Mouse (Mus musculus): ENCODE measurements around the gene Plppr2. TPM values are rescaled to one million over a fixed set of nuclear protein-coding genes. Genes with fewer than 3 reads are reported as not detected.
A peak's percentile ranks its signal among the peaks of the same experiment; 100 is the strongest.

Plppr2 gene
- polyA plus RNA-seq, 1 experiment from 2014 or later, result 90.6 TPM

DNA sequence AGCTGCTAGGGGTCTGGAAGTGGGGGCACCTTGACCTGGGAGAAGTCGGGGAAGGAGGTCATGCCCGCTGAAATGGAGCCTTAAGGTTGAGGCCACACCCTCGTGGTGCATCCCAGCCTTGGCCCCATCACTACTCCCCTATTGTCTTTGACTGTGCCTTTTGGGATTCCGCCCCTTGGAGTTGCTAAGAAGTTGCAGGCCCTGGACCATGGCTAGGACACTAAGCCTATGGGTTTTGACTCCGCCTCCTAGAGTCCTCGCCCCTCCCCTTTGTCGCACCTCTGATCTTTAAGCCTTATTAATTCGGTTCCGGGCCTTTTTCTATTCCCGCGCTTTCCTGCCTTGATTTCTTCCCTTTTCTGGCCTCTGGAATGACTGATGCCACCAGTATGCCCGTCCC lies 6.8 kb downstream of the Plppr2 start:
- DNase-seq (ENCODE audit: low spot score) (no peak), ATAC-seq (ENCODE audit: low FRiP score) (no peak)
- no peaks in the 10 kb centered on the region for H3K27me3 ChIP-seq (ENCODE audit: control insufficient read depth, insufficient read depth, low read length)
- H3K27ac ChIP-seq, result no peak overlapping the region
- H3K4me3 ChIP-seq (replicated peaks; ENCODE audit: low read length), result no peak overlapping the region
- peaks cover 67% of the 10 kb centered on the region for H3K36me3 ChIP-seq (replicated peaks; ENCODE audit: control insufficient read depth, insufficient read depth)
- 55% methylated on average over 12 of the region's 12 CpGs for WGBS
- H3K4me1 ChIP-seq (replicated peaks; ENCODE audit: control insufficient read depth, insufficient read depth, low read length), result peaks cover 5% of the 10 kb centered on the region
- H3K4me2 ChIP-seq (replicated peaks), result no peak overlapping the region
- H3K9ac ChIP-seq, result no peak overlapping the region
- no peaks in the 10 kb centered on the region for H3K9me3 ChIP-seq (ENCODE audit: control insufficient read depth, low read length)

DNA sequence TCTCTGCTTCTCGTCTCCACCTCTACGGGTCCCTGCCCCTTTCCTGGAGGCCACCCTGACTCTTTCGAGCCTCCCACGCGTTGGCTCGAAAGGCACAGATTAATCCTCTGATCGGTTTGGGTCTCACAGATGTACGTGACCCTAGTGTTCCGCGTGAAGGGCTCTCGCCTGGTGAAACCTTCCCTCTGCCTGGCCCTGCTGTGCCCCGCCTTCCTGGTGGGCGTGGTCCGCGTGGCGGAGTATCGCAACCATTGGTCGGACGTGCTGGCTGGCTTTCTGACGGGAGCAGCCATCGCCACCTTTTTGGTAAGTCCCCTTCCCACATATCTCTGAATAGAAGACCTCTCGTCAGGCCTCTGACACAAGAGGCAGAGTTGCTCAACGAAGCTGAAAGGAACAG lies 7.4 kb downstream of the Plppr2 start:
- Histone ChIP-seq H3K4me3 (replicated peaks; ENCODE audit: low read length) (no peak overlapping the region), H3K4me1 (replicated peaks; ENCODE audit: control insufficient read depth, insufficient read depth, low read length) (no peaks in the 10 kb centered on the region), H3K9me3 (ENCODE audit: control insufficient read depth, low read length) (no peaks in the 10 kb centered on the region), H3K36me3 (replicated peaks; ENCODE audit: control insufficient read depth, insufficient read depth) (peaks cover 68% of the 10 kb centered on the region), H3K27me3 (ENCODE audit: control insufficient read depth, insufficient read depth, low read length) (no peaks in the 10 kb centered on the region), H3K9ac (no peak overlapping the region), H3K4me2 (replicated peaks) (no peak overlapping the region), H3K27ac (no peak overlapping the region)
- WGBS, result 26% methylated on average over 23 of the region's 23 CpGs
- DNase-seq (ENCODE audit: low spot score), result no peak
- ATAC-seq (ENCODE audit: low FRiP score), result no peak

DNA sequence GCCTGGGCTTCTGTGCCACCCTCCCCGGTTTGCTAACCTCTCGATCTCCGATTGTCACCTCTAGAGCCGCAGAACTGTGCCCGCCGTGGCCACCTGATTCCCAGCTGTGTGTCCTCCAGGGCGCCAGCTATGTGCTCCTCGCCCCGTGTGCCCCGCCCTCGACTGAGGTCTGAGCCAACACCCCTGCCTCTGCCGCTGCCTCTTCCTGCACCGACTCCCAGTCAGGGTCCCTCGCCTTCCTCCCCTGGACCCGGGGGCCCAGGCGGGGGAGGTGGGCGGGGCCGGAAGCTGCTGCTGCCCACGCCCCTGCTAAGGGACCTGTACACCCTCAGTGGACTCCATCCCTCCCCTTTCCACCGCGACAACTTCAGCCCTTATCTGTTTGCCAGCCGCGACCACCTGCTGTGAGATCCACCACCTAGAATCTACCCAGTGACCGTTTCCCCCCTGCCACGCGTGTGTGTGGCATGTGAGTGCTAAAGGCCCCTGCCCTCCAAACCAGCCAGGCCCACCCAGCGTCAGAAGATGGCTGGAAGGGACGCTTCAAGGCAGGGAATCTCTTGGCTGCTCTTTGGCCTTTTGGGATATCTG lies 10.8 kb downstream of the Plppr2 start:
- H3K4me2 ChIP-seq (replicated peaks), result no peak overlapping the region
- no peaks in the 10 kb centered on the region for H3K27me3 ChIP-seq (ENCODE audit: control insufficient read depth, insufficient read depth, low read length)
- H3K4me3 ChIP-seq (replicated peaks; ENCODE audit: low read length), result no peak overlapping the region
- 11% methylated on average over 28 of the region's 28 CpGs for WGBS
- H3K27ac ChIP-seq, result no peak overlapping the region
- H3K9ac ChIP-seq, result no peak overlapping the region
- DNase-seq (ENCODE audit: low spot score) (no peak), ATAC-seq (ENCODE audit: low FRiP score) (no peak)
- H3K9me3 ChIP-seq (ENCODE audit: control insufficient read depth, low read length), result no peaks in the 10 kb centered on the region
- H3K4me1 ChIP-seq (replicated peaks; ENCODE audit: control insufficient read depth, insufficient read depth, low read length), result no peaks in the 10 kb centered on the region
- peaks cover 46% of the 10 kb centered on the region for H3K36me3 ChIP-seq (replicated peaks; ENCODE audit: control insufficient read depth, insufficient read depth)

GRCm38 (mm10) chr9:21948146-21948545 lies 11.3 kb downstream of the Plppr2 start:
- H3K27ac ChIP-seq, result no peak overlapping the region
- no peak overlapping the region for H3K9ac ChIP-seq
- DNase-seq (ENCODE audit: low spot score), result no peak
- H3K4me3 ChIP-seq (replicated peaks; ENCODE audit: low read length), result no peak overlapping the region
- 0 out of 2 replicates have a peak, but pooled peaks cover under 1% of the 10 kb centered on the region for H3K4me1 ChIP-seq (replicated peaks; ENCODE audit: control insufficient read depth, insufficient read depth, low read length)
- H3K27me3 ChIP-seq (ENCODE audit: control insufficient read depth, insufficient read depth, low read length), result no peaks in the 10 kb centered on the region
- no peak overlapping the region for H3K4me2 ChIP-seq (replicated peaks)
- H3K36me3 ChIP-seq (replicated peaks; ENCODE audit: control insufficient read depth, insufficient read depth), result peaks cover 46% of the 10 kb centered on the region
- ATAC-seq (ENCODE audit: low FRiP score), result no peak
- WGBS, result 68% methylated on average over 8 of the region's 8 CpGs
- no peaks in the 10 kb centered on the region for H3K9me3 ChIP-seq (ENCODE audit: control insufficient read depth, low read length)

DNA sequence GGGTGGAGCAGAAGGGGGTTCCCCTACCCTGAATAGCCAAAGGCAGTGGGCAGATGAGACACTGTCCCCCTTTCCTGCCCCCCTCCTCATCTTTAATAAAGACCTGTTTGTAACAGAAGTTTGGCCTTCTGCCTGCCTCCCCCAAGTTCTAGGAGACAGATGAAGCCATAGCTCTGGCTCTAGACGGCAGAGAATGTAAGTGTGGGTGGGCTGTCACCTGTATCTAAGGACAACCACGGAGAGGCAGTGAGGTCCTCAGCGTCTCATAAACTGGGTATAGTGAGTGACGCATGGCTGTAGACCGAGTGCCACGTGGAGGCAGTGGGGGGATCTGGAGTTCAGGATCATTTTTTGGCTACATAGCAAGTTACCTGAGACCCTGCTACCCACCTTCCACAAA lies 12.0 kb downstream of the Plppr2 start:
- no peak for ATAC-seq (ENCODE audit: low FRiP score)

DNA sequence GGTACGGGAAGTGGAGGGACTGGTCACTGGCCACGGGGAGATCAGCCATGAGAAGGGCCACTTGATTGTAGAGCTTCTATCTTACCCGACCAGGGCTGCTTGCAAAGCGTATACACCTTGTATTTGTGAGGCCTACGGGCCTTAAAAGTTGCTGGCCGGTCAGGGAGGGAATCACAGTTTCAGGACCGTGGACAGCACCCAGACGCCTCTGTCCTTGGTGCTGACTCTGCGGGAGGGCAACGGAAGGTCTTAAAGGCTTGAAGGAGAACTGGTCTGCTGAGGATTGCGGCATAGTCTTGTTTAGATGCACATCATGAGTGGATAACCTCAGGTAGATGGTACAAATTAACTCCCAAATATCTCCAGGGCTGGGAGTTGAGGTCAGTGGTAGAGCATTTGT lies 13.5 kb downstream of the Plppr2 start:
- H3K4me1 ChIP-seq (replicated peaks; ENCODE audit: control insufficient read depth, insufficient read depth, low read length), result 0 out of 2 replicates have a peak, but pooled peaks cover 6% of the 10 kb centered on the region
- H3K27ac ChIP-seq, result no peak overlapping the region
- H3K36me3 ChIP-seq (replicated peaks; ENCODE audit: control insufficient read depth, insufficient read depth), result peaks cover 34% of the 10 kb centered on the region
- no peaks in the 10 kb centered on the region for H3K27me3 ChIP-seq (ENCODE audit: control insufficient read depth, insufficient read depth, low read length)
- H3K4me2 ChIP-seq (replicated peaks), result no peak overlapping the region
- H3K4me3 ChIP-seq (replicated peaks; ENCODE audit: low read length), result no peak overlapping the region
- ATAC-seq (ENCODE audit: low FRiP score), result no peak
- no peak overlapping the region for H3K9ac ChIP-seq
- DNase-seq (ENCODE audit: low spot score), result peak; percentile 71
- 19% methylated on average over 11 of the region's 11 CpGs for WGBS
- H3K9me3 ChIP-seq (ENCODE audit: control insufficient read depth, low read length), result no peaks in the 10 kb centered on the region

More for the DNA sequence above, 12.0 kb downstream of the Plppr2 start:
- H3K27ac ChIP-seq, result no peak overlapping the region
- H3K4me3 ChIP-seq (replicated peaks; ENCODE audit: low read length), result no peak overlapping the region
- no peaks in the 10 kb centered on the region for H3K9me3 ChIP-seq (ENCODE audit: control insufficient read depth, low read length)
- H3K4me2 ChIP-seq (replicated peaks), result no peak overlapping the region
- H3K36me3 ChIP-seq (replicated peaks; ENCODE audit: control insufficient read depth, insufficient read depth), result peaks cover 46% of the 10 kb centered on the region
- 67% methylated on average over 6 of the region's 6 CpGs for WGBS
- no peak overlapping the region for H3K9ac ChIP-seq
- H3K27me3 ChIP-seq (ENCODE audit: control insufficient read depth, insufficient read depth, low read length), result no peaks in the 10 kb centered on the region
- DNase-seq (ENCODE audit: low spot score), result no peak
- H3K4me1 ChIP-seq (replicated peaks; ENCODE audit: control insufficient read depth, insufficient read depth, low read length), result 0 out of 2 replicates have a peak, but pooled peaks cover 6% of the 10 kb centered on the region

DNA sequence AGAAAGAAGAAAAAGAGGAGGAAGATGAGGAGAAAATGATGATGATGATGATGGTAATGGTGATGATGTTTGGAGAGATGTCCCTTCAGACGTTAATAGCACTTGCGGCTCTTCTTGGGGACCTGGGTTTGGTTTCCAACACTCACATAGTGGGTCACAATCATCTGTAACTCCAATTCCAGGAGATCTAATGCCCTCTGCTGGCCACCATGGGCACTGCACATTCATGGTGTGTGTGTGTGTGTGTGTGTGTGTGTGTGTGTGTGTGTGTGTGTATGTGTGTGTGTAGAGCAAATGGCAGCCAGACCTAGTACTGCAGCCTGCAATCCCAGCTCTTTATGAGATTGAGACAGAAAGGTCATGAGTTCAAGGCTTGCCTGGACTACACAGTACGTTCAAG lies 15.1 kb downstream of the Plppr2 start:
- no peak overlapping the region for H3K4me2 ChIP-seq (replicated peaks)
- no peak for ATAC-seq (ENCODE audit: low FRiP score)
- H3K4me3 ChIP-seq (replicated peaks; ENCODE audit: low read length), result no peak overlapping the region
- no peaks in the 10 kb centered on the region for H3K9me3 ChIP-seq (ENCODE audit: control insufficient read depth, low read length)
- peaks cover 11% of the 10 kb centered on the region for H3K4me1 ChIP-seq (replicated peaks; ENCODE audit: control insufficient read depth, insufficient read depth, low read length)
- peaks cover 18% of the 10 kb centered on the region for H3K36me3 ChIP-seq (replicated peaks; ENCODE audit: control insufficient read depth, insufficient read depth)
- WGBS, result 86% methylated on average over 3 of the region's 3 CpGs
- no peak overlapping the region for H3K27ac ChIP-seq
- no peak for DNase-seq (ENCODE audit: low spot score)
- H3K9ac ChIP-seq, result no peak overlapping the region
- no peaks in the 10 kb centered on the region for H3K27me3 ChIP-seq (ENCODE audit: control insufficient read depth, insufficient read depth, low read length)

- H3K4me3 ChIP-seq (replicated peaks; ENCODE audit: low read length), result no peak overlapping the region
- no peaks in the 10 kb centered on the region for H3K9me3 ChIP-seq (ENCODE audit: control insufficient read depth, low read length)
- no peak for DNase-seq (ENCODE audit: low spot score)
- H3K27ac ChIP-seq, result peak overlapping the region; percentile 5; the same call in 1 of the 2 replicates
- peaks cover 11% of the 10 kb centered on the region for H3K4me1 ChIP-seq (replicated peaks; ENCODE audit: control insufficient read depth, insufficient read depth, low read length)
- ATAC-seq (ENCODE audit: low FRiP score), result no peak
- H3K4me2 ChIP-seq (replicated peaks), result no peak overlapping the region; the same call in 1 of the 2 replicates
- no peak overlapping the region for H3K9ac ChIP-seq
- 6% methylated on average over 3 of the region's 3 CpGs for WGBS
- H3K36me3 ChIP-seq (replicated peaks; ENCODE audit: control insufficient read depth, insufficient read depth), result peaks cover 1% of the 10 kb centered on the region; the same call in 1 of the 2 replicates
- H3K27me3 ChIP-seq (ENCODE audit: control insufficient read depth, insufficient read depth, low read length), result no peaks in the 10 kb centered on the region
Measured at GRCm38 (mm10) chr9:21953600-21953999, 16.8 kb downstream of the Plppr2 start.

DNA sequence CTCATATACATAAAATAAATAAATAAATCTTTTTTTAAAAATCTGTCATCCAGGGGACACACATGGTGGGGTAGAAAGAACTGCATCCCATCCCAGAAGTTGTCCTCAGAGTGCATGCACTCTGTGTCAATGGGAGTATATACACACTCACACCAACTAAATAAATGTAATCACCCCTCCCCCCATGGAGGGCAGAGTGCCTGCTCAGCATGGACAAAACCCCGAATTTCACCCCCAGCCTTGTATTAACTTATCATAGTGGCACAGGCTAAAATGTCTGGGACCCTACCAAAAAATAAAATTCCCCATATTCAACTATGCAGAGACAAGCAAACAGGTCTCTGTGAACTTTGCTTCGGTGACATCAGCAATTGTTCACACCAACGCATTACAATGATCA lies 17.8 kb downstream of the Plppr2 start:
- peak overlapping the region; percentile 64; the same call in 1 of the 2 replicates for H3K4me3 ChIP-seq (replicated peaks; ENCODE audit: low read length)

DNA sequence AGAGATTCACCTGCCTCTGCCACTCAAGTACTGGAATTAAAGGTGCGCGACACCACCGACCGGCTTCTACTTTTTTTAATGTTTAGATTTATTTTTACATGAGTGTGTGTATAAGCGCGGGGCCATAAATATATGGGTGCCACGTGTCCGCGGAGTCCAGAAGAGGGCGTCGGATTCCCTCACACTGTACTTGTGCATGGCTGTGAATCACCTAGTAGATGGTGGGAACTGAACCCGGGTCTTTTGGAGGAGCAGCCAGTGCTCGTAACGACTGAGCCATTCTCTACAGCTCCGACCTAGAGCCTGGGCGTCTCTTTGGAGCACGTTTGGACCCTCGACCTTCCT lies 18.4 kb downstream of the Plppr2 start:
- Histone ChIP-seq H3K4me2 (replicated peaks) (peak overlapping the region; percentile 50), H3K27ac (peak overlapping the region; percentile 97), H3K9ac (peak overlapping the region; percentile 80; the same call in 1 of the 2 replicates), H3K4me3 (replicated peaks; ENCODE audit: low read length) (peak overlapping the region; percentile 64), H3K9me3 (ENCODE audit: control insufficient read depth, low read length) (no peaks in the 10 kb centered on the region), H3K4me1 (replicated peaks; ENCODE audit: control insufficient read depth, insufficient read depth, low read length) (peaks cover 11% of the 10 kb centered on the region), H3K36me3 (replicated peaks; ENCODE audit: control insufficient read depth, insufficient read depth) (no peaks in the 10 kb centered on the region), H3K27me3 (ENCODE audit: control insufficient read depth, insufficient read depth, low read length) (peaks cover 13% of the 10 kb centered on the region)
- 2% methylated on average over 18 of the region's 18 CpGs for WGBS
- ATAC-seq (ENCODE audit: low FRiP score), result peak; percentile 58
- DNase-seq (ENCODE audit: low spot score), result no peak

More for the DNA sequence above, 17.8 kb downstream of the Plppr2 start:
- Histone ChIP-seq H3K27ac (no peak overlapping the region), H3K4me1 (replicated peaks; ENCODE audit: control insufficient read depth, insufficient read depth, low read length) (peaks cover 11% of the 10 kb centered on the region), H3K27me3 (ENCODE audit: control insufficient read depth, insufficient read depth, low read length) (peaks cover 8% of the 10 kb centered on the region), H3K9ac (peak overlapping the region; percentile 80; the same call in 1 of the 2 replicates), H3K4me2 (replicated peaks) (peak overlapping the region; percentile 50; the same call in 1 of the 2 replicates), H3K36me3 (replicated peaks; ENCODE audit: control insufficient read depth, insufficient read depth) (no peaks in the 10 kb centered on the region), H3K9me3 (ENCODE audit: control insufficient read depth, low read length) (no peaks in the 10 kb centered on the region)
- no peak for DNase-seq (ENCODE audit: low spot score)
- WGBS, result 77% methylated on average over 3 of the region's 3 CpGs
- ATAC-seq (ENCODE audit: low FRiP score), result no peak
